Mouse (Mus musculus): ENCODE measurements at regions not wholly inside any gene's neighbourhood (a gene's known extent, or its start where the extent isn't known, plus 50 kb on each side); places are given as distances from the start of the nearest gene placed in this dataset.
"Not testable (repeated sequence)": the region's sequence is repeated elsewhere in the genome, so short reads cannot be mapped to it uniquely, and the experiment has no call there.

GRCm38 (mm10) chr10:99353541-99354292, 90.7 kb downstream of the Dusp6 start:
- Histone ChIP-seq H3K4me2 (peak overlapping the region; percentile 46), H3K27ac (no peak overlapping the region), H3K27me3 (no peaks in the 10 kb centered on the region), H3K4me3 (replicated peaks) (no peak overlapping the region), H3K36me3 (no peaks in the 10 kb centered on the region), H3K9ac (no peak overlapping the region), H3K4me1 (peaks cover 11% of the 10 kb centered on the region), H3K9me3 (replicated peaks) (no peaks in the 10 kb centered on the region)
- 0 out of 2 replicates have a peak, but pooled peaks have one; percentile 40 for ATAC-seq (replicated peaks; ENCODE audit: low FRiP score)
- 12% methylated on average over 18 of the region's 18 CpGs for WGBS

DNA sequence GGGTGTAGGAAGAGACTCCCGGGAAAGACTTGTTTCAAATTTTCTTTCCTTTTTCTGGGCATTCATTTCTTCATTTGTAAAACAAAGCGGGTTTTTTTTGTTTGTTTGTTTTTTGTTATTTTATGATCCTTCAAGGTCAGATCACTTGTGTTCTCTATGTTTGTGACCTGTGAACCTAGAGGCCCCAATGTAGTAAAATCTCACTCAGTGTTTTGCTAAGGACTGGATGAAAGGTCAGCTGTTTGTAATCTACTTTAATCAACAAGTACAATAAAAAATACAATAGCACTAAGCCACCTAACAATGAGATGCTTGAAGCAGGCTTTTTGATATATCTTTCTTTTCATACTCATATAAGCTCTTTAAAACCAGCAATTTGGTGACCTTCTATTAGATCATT, 91.3 kb downstream of the Dusp6 start:
- Histone ChIP-seq H3K36me3 (no peaks in the 10 kb centered on the region), H3K4me3 (replicated peaks) (no peak overlapping the region), H3K27ac (no peak overlapping the region), H3K9ac (no peak overlapping the region), H3K27me3 (no peaks in the 10 kb centered on the region), H3K4me2 (no peak overlapping the region), H3K4me1 (peaks cover 11% of the 10 kb centered on the region), H3K9me3 (replicated peaks) (no peaks in the 10 kb centered on the region)
- ATAC-seq (replicated peaks; ENCODE audit: low FRiP score), result no peak
- 30% methylated on average over 2 of the region's 2 CpGs for WGBS

DNA sequence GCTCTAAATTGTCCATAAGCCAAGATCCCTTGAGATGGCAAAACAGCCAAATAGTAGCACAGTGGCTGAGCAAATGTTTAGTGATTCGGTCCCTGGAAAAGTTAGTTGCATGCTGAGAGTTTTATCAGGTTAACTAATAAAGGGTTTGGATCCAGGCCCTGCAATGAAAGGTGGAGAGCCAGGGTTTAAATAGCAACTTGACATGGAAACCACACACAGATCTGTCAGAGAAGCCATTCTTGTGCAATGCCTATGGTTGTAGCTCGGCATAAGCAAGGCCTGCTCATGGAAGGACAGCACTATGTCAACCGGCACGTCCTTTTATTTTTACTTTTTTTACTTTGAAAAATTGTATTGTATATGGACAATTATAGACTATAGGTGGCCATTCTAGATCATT, 92.3 kb downstream of the Dusp6 start:
- H3K4me1 ChIP-seq, result peaks cover 11% of the 10 kb centered on the region
- no peak overlapping the region for H3K4me3 ChIP-seq (replicated peaks)
- H3K27ac ChIP-seq, result no peak overlapping the region
- no peaks in the 10 kb centered on the region for H3K9me3 ChIP-seq (replicated peaks)
- no peak for ATAC-seq (replicated peaks; ENCODE audit: low FRiP score)
- H3K27me3 ChIP-seq, result no peaks in the 10 kb centered on the region
- 91% methylated on average over 4 of the region's 4 CpGs for WGBS
- H3K4me2 ChIP-seq, result no peak overlapping the region
- no peak overlapping the region for H3K9ac ChIP-seq
- no peaks in the 10 kb centered on the region for H3K36me3 ChIP-seq

DNA sequence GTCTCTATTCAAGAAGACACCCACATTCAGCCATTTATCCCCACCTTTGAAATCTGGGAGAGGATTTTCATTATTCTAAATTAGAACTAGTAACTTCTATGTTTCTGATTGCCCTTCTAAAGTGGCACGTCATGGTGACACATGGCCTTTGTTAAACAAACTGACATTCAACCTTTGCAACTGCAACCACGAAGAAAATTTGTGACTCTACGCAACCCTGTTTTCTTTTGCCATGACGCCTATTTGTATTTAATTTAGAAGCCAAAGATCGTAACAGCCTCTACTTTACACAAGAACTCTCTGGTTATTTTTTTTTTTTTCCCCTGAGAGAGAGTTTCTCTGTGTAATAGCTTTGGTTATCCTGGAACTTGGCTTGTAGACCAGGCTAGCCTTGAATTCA, 93.2 kb downstream of the Dusp6 start:
- Histone ChIP-seq H3K36me3 (no peaks in the 10 kb centered on the region), H3K27ac (no peak overlapping the region)
- no peak for ATAC-seq (replicated peaks; ENCODE audit: low FRiP score)

DNA sequence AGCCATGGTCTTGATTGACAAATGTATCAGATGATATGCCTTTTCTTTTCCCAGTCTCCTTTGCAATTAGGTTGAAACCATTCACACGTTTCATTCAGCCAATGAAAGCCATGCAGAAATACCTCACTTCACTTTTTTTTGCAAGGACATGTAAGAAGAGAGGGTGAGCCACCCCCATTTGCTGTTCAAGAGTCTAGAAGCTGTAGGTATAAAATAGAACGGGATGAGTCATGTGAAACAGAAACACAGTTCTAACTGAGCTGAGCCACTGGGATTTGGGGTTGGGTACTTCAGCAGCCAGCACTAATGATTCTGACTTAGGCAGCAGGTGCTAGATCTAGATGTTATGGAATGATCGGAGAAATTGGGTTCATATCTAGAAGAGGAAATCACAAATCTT, 93.9 kb downstream of the Dusp6 start:
- Histone ChIP-seq H3K9me3 (replicated peaks) (no peaks in the 10 kb centered on the region), H3K27ac (no peak overlapping the region), H3K27me3 (no peaks in the 10 kb centered on the region), H3K36me3 (no peaks in the 10 kb centered on the region), H3K4me2 (no peak overlapping the region), H3K4me3 (replicated peaks) (no peak overlapping the region), H3K9ac (no peak overlapping the region), H3K4me1 (peaks cover 11% of the 10 kb centered on the region)
- no peak for ATAC-seq (replicated peaks; ENCODE audit: low FRiP score)
- WGBS, result 84% methylated on average over 3 of the region's 3 CpGs

More for the DNA sequence above, 93.2 kb downstream of the Dusp6 start:
- no peaks in the 10 kb centered on the region for H3K9me3 ChIP-seq (replicated peaks)
- H3K27me3 ChIP-seq, result no peaks in the 10 kb centered on the region
- WGBS, result 61% methylated on average over 5 of the region's 5 CpGs
- H3K4me2 ChIP-seq, result no peak overlapping the region
- no peak overlapping the region for H3K4me3 ChIP-seq (replicated peaks)
- no peak overlapping the region for H3K9ac ChIP-seq
- H3K4me1 ChIP-seq, result peaks cover 11% of the 10 kb centered on the region

- no peak overlapping the region for H3K4me3 ChIP-seq (replicated peaks)
- ATAC-seq (replicated peaks; ENCODE audit: low FRiP score), result no peak
- 69% methylated on average over 4 of the region's 4 CpGs for WGBS
Measured at GRCm38 (mm10) chr10:99357347-99357746, 94.3 kb downstream of the Dusp6 start.

GRCm38 (mm10) chr10:99358256-99358655, 95.2 kb downstream of the Dusp6 start:
- WGBS, result 95% methylated on average over 1 of the region's 1 CpGs
- Histone ChIP-seq H3K27me3 (no peaks in the 10 kb centered on the region), H3K4me2 (no peak overlapping the region), H3K36me3 (no peaks in the 10 kb centered on the region), H3K4me1 (peaks cover 9% of the 10 kb centered on the region), H3K4me3 (replicated peaks) (no peak overlapping the region), H3K9me3 (replicated peaks) (no peaks in the 10 kb centered on the region), H3K9ac (no peak overlapping the region), H3K27ac (no peak overlapping the region)
- ATAC-seq (replicated peaks; ENCODE audit: low FRiP score), result no peak

More at GRCm38 (mm10) chr10:99357347-99357746, 94.3 kb downstream of the Dusp6 start:
- Histone ChIP-seq H3K9me3 (replicated peaks) (no peaks in the 10 kb centered on the region), H3K4me1 (peaks cover 11% of the 10 kb centered on the region), H3K36me3 (no peaks in the 10 kb centered on the region), H3K27ac (no peak overlapping the region), H3K4me2 (no peak overlapping the region), H3K9ac (no peak overlapping the region), H3K27me3 (no peaks in the 10 kb centered on the region)

GRCm38 (mm10) chr10:99359439-99359866, 96.4 kb downstream of the Dusp6 start:
- no peak overlapping the region for H3K4me3 ChIP-seq (replicated peaks)
- ATAC-seq (replicated peaks; ENCODE audit: low FRiP score), result no peak
- H3K27ac ChIP-seq, result no peak overlapping the region
- WGBS, result 69% methylated on average over 2 of the region's 2 CpGs
- H3K9me3 ChIP-seq (replicated peaks), result no peaks in the 10 kb centered on the region
- no peaks in the 10 kb centered on the region for H3K36me3 ChIP-seq
- no peaks in the 10 kb centered on the region for H3K27me3 ChIP-seq
- no peak overlapping the region for H3K9ac ChIP-seq
- H3K4me1 ChIP-seq, result no peaks in the 10 kb centered on the region
- no peak overlapping the region for H3K4me2 ChIP-seq

- not testable (repeated sequence) for H3K9me3 ChIP-seq (replicated peaks); H3K4me2 ChIP-seq; H3K9ac ChIP-seq; ATAC-seq (replicated peaks; ENCODE audit: low FRiP score); H3K27me3 ChIP-seq; H3K4me3 ChIP-seq (replicated peaks); H3K4me1 ChIP-seq; H3K36me3 ChIP-seq; H3K27ac ChIP-seq
- 57% methylated on average over 10 of the region's 10 CpGs for WGBS
Measured at GRCm38 (mm10) chr10:99360601-99361000, 97.6 kb downstream of the Dusp6 start.

DNA sequence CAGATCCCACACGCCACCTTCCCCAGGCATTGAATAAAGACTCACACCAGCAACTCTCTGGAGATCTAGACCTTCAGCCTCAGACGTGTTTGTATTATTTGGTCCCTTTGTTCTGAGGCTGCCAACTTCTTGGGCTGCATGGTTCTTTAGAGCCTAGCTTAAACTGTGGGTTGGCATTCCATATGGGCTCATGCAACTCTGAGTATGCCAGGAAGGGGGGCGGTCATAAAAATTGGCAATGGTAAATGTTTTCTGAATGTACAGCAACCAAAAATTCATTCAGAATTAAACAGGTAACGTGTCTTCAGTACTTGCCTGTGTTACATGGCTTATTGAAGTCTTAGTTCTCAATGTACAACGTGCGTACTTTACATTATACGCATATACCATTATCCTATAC, 103.1 kb downstream of the Dusp6 start:
- H3K27ac ChIP-seq, result no peak overlapping the region
- no peaks in the 10 kb centered on the region for H3K27me3 ChIP-seq
- H3K4me2 ChIP-seq, result no peak overlapping the region
- no peak for ATAC-seq (replicated peaks; ENCODE audit: low FRiP score)
- no peaks in the 10 kb centered on the region for H3K9me3 ChIP-seq (replicated peaks)
- no peaks in the 10 kb centered on the region for H3K36me3 ChIP-seq
- H3K4me1 ChIP-seq, result no peaks in the 10 kb centered on the region
- WGBS, result 91% methylated on average over 7 of the region's 7 CpGs
- no peak overlapping the region for H3K4me3 ChIP-seq (replicated peaks)
- H3K9ac ChIP-seq, result no peak overlapping the region

DNA sequence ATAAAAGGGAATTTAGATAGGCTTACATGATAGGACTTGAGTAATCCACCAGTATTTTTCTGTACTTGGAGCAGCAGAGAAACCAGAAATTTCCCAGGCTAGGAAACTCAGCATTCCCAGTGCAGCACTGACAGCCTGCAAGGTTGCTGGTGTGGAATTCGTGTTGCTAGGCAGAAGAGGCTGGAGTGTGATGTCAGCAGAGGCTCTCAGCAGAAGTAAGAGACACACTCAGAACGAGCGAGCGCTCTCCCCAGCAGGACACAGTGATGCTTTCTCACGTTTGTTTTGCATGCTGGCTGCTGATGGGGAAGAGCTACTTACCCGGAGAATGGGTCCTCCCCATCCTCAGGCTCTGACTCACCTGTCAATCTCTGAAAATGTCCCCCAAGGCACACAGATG, 104.7 kb downstream of the Dusp6 start:
- Histone ChIP-seq H3K27ac (no peak overlapping the region), H3K9me3 (replicated peaks) (no peaks in the 10 kb centered on the region), H3K27me3 (no peaks in the 10 kb centered on the region), H3K4me2 (no peak overlapping the region), H3K4me1 (0 out of 2 replicates have a peak, but pooled peaks cover 7% of the 10 kb centered on the region), H3K9ac (no peak overlapping the region), H3K36me3 (no peaks in the 10 kb centered on the region), H3K4me3 (replicated peaks) (no peak overlapping the region)
- no peak for ATAC-seq (replicated peaks; ENCODE audit: low FRiP score)
- 57% methylated on average over 6 of the region's 6 CpGs for WGBS

- H3K4me2 ChIP-seq, result no peak overlapping the region
- H3K36me3 ChIP-seq, result no peaks in the 10 kb centered on the region
- no peak overlapping the region for H3K9ac ChIP-seq
- H3K4me3 ChIP-seq (replicated peaks), result no peak overlapping the region
- ATAC-seq (replicated peaks; ENCODE audit: low FRiP score), result no peak
- H3K27me3 ChIP-seq, result no peaks in the 10 kb centered on the region
- no peak overlapping the region; the same call in 1 of the 2 replicates for H3K27ac ChIP-seq
- WGBS, result 47% methylated on average over 5 of the region's 5 CpGs
- H3K4me1 ChIP-seq, result 0 out of 2 replicates have a peak, but pooled peaks cover 7% of the 10 kb centered on the region
- H3K9me3 ChIP-seq (replicated peaks), result no peaks in the 10 kb centered on the region
Measured at GRCm38 (mm10) chr10:99375101-99375500, 112.1 kb downstream of the Dusp6 start.

DNA sequence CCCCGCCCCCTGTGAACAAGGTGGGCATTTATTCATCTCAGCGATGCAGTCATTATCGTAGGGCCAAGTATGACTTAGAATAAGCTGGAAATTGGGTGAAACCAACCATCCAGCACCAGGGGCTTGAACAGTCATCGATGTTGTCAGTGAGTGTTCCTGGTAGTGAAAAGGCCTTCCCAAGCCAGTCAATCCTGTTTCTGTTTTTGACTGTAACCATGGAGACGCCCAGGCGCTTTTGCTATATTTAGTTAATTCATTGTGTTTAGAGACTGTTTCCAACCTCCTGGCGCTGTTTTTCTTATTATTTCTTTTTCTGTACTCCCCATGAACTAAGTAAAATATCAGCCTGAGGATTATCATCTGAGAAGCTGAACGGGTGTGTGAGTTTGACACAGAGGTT, 113.4 kb downstream of the Dusp6 start:
- Histone ChIP-seq H3K27me3 (no peaks in the 10 kb centered on the region), H3K4me2 (no peak overlapping the region), H3K27ac (no peak overlapping the region), H3K4me3 (replicated peaks) (no peak overlapping the region), H3K4me1 (0 out of 2 replicates have a peak, but pooled peaks cover 7% of the 10 kb centered on the region), H3K9me3 (replicated peaks) (no peaks in the 10 kb centered on the region), H3K9ac (no peak overlapping the region), H3K36me3 (no peaks in the 10 kb centered on the region)
- 0 out of 2 replicates have a peak, but pooled peaks have one; percentile 29 for ATAC-seq (replicated peaks; ENCODE audit: low FRiP score)
- WGBS, result 77% methylated on average over 8 of the region's 8 CpGs

Measured in kidney, embryonic 15.5 days (tissue).